Mouse (Mus musculus) liver, adult 2 months (tissue): ENCODE results near the gene Robo1.

Source experiments
- CTCF ChIP-seq: fragments of 200-500 bp; IDR thresholded peaks from 2 replicates; pipeline ENCODE4 v1.5.1; 2011; ENCODE audit warnings: low read depth, low read length, control low read depth
- POLR2A ChIP-seq: fragments of 200-500 bp; IDR thresholded peaks from 2 replicates; pipeline ENCODE4 v1.6.1; 2011; ENCODE audit warnings: low read length, control low read depth; ENCODE audit not compliant: insufficient read depth; ENCODE audit errors: extremely low read depth

DNA sequence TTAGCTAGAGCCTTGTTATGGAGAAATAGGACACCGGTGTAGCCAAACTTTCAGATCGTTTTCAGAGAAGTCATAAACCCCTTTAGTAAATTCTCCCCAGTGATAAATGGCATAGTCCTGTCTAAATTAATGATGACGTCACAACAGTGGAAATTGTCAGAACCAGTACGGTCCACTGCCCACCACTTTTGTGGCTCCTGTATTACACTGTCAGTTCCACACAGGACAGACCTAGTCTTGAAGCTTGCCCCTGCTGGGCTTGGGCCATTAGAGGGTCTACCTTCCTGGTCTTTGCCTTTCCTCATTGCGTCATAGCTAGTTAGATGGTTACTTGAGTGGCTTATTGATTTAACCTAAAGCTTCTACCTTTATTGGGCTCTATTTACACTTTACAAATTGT lies 369.1 kb downstream of the Robo1 start:
- TF ChIP-seq CTCF (no peak), POLR2A (no peak)
